Mouse (Mus musculus) subcutaneous adipose tissue, adult 2 months (tissue): ENCODE data around the gene Vmn1r75. TPM values are rescaled to one million over a fixed set of nuclear protein-coding genes. Genes with fewer than 3 reads are reported as not detected.

Experiments
- polyA plus RNA-seq: library from polyadenylated mRNA; depleted of rRNA; stranded (reverse); fragments of >200 nt; gene quantifications from 2 replicates; pipeline ENCODE4 v1.2.3, GENCODE M21; 2012; ENCODE audit warnings: low replicate concordance; rRNA removed

Vmn1r75 gene
- not detected in 2 replicates for polyA plus RNA-seq

DNA sequence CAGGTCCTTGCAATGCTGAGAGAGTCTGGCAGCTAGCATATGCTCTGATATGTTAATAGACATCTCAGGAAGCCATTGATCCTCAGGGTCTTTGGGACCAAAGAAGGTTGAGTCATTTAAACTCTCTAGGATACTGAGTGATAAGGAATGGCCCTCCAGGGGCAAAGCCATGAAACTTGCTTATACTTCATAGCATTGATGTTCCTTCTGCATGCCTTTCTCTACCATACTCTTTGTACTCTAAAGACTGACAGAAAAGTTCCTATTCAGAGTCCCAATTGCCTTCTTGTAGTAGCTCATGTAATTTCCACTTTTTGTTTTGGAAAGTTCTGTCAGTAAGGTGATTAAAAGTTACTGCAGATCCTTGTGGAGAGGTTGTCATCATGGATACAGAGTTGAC lies at the start of gene Vmn1r75:
Vmn1r75 (plus strand) TSS at position 301 of the 400 bp plus-strand sequence.

GRCm38 (mm10) chr7:11833680-11834079 lies 40.8 kb upstream of the Vmn1r75 start, which contains the start of gene Vmn1r74:
TSS of gene Vmn1r74 (plus strand) at chr7:11833980.

Other genes with a start within 250 kb of the Vmn1r75 start
- not detected in 2 replicates for gene Vmn1r72, start 194.5 kb upstream of the Vmn1r75 start, polyA plus RNA-seq
- gene Vmn1r73, start 144.4 kb upstream of the Vmn1r75 start, polyA plus RNA-seq = not detected in 2 replicates
- gene Vmn1r74, start 40.6 kb upstream of the Vmn1r75 start, polyA plus RNA-seq = not detected in 2 replicates
- not detected in 2 replicates for gene Vmn1r76, start 63.6 kb downstream of the Vmn1r75 start, polyA plus RNA-seq
- gene Vmn1r77, start 162.1 kb downstream of the Vmn1r75 start, polyA plus RNA-seq = not detected in 2 replicates